Mouse (Mus musculus): ENCODE results near the gene Lin37.

Lin37 gene

GRCm38 (mm10) chr7:30586455-30587020, 26.9 kb upstream of the Lin37 start:
- DNase-seq (ENCODE audit: low read depth), result no peak

DNA sequence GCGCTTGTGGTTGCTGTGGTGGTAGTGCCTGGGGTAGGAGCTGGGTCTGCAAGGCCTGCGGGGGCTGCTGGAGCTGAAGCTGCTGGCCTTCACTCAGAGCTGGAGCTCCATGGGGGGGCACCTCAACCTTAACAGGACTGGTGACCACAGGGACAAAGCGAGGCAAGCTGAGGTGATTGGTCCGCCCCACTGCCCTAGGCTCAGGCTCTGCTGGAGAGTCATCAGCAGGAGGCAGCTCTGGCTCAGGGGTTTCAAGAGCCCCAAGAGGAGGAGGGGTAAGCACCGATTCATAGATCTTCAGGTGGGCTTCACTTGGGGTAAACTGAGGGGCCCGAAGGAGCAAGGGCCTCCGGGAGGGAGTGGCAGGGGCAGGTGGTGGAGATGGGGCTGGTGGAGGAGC, 25.5 kb upstream of the Lin37 start:
- DNase-seq (ENCODE audit: low read depth), result no peak

DNA sequence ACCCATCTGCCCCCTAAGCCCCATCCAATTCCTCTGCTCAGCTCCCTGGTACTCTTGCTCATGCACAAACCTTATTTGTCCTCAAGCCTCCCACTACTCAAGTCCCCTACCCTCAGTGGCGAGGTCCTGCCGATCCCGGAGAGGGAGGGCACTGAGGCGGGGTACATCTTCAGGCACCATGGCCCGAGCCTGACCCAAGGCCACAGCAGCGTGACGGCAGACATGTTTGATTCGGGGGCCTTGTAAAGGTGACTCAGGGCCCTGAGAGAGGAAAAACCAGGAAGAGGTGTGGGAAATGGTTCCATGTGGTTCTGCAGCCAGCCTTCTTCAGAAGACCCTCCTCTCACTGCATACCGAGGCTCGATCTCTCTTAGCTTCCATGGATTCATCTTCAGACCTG, 24.7 kb upstream of the Lin37 start:
- no peak for DNase-seq (ENCODE audit: low read depth)

- DNase-seq (ENCODE audit: low read depth), result no peak
Observed at GRCm38 (mm10) chr7:30581547-30581946, 21.9 kb upstream of the Lin37 start.

GRCm38 (mm10) chr7:30579950-30580349, 20.3 kb upstream of the Lin37 start:
- DNase-seq (ENCODE audit: low read depth), result no peak

GRCm38 (mm10) chr7:30572969-30573368, 13.3 kb upstream of the Lin37 start:
- no peak for DNase-seq (ENCODE audit: low read depth)

GRCm38 (mm10) chr7:30572389-30572788, 12.8 kb upstream of the Lin37 start:
- DNase-seq (ENCODE audit: low read depth), result no peak

DNA sequence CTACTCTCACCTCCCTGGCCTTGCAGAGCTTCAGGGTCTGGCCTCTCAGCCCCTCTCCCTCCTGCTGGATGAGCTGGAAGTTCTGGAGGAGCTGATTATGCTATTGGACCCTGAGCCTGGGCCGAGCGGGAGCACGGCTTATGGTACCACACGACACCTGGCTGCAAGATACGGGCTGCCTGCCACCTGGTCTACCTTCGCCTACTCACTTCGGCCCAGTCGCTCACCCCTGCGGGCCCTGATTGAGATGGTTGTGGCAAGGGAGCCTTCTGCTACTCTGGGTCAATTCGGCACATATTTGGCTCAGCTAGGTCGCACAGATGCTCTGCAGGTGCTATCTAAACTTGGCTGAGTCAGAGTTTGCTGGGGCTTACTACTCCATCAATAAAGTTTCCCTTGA, 7.9 kb upstream of the Lin37 start:
- no peak for DNase-seq (ENCODE audit: low read depth)

GRCm38 (mm10) chr7:30566033-30566432, 6.4 kb upstream of the Lin37 start:
- no peak for DNase-seq (ENCODE audit: low read depth)

GRCm38 (mm10) chr7:30564970-30565571, 5.4 kb upstream of the Lin37 start, which contains the start of gene Igflr1:
Gene Igflr1, plus strand, starts transcription at chr7:30565427.
- peak; percentile 76 for DNase-seq (ENCODE audit: low read depth)

- peak; percentile 93 for DNase-seq (ENCODE audit: low read depth)
Observed at GRCm38 (mm10) chr7:30563906-30564280, 4.3 kb upstream of the Lin37 start.

GRCm38 (mm10) chr7:30563117-30563905, 3.7 kb upstream of the Lin37 start, which contains the start of the genes U2af1l4, Gm49396 and Psenen:
Gene U2af1l4, plus strand, starts transcription at chr7:30563301.
Gene Gm49396, plus strand, starts transcription at chr7:30563344.
Gene Psenen, minus strand, starts transcription at chr7:30563627.
- peak; percentile 100 for DNase-seq (ENCODE audit: low read depth)

GRCm38 (mm10) chr7:30562526-30563116, 3.0 kb upstream of the Lin37 start:
- no peak for DNase-seq (ENCODE audit: low read depth)

- DNase-seq (ENCODE audit: low read depth), result no peak
Observed at GRCm38 (mm10) chr7:30560296-30560695, 658 bp upstream of the Lin37 start.

- DNase-seq (ENCODE audit: low read depth), result peak; percentile 53
Observed at GRCm38 (mm10) chr7:30558656-30559442, 789 bp downstream of the Lin37 start.

- DNase-seq (ENCODE audit: low read depth), result no peak
Observed at GRCm38 (mm10) chr7:30557901-30558514, 1.6 kb downstream of the Lin37 start.

DNA sequence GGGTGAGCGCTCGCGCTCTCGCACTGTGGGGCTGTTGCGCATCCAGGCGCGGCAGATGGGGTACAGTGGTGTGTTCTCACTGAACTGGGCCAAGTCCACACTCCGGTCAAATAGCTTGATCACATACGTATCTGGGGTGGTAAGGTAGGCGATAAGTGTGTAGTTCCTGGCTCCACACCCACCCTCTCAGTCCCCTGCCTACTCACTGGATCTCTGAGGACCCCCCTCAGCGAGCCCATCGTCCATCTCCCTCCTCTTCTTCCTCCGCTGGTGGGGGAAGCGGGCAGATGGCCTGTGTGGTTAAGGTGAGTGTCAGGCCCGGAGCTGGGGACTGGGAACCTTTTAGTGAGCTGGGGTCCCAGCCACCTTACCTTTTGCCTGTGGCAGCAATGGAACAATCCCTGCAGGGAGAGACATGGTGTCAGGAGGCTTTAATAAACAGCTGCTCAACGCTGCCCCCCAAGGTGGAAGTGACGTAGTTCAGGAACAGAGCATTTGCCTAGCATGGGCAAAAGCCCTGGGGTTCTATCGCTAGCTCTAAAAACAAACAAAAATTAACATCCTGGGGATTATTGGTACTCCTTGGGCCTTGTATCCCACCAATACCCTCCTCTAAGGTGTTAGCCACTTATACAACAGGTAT, 2.6 kb downstream of the Lin37 start:
- peak; percentile 59 for DNase-seq (ENCODE audit: low read depth)

DNA sequence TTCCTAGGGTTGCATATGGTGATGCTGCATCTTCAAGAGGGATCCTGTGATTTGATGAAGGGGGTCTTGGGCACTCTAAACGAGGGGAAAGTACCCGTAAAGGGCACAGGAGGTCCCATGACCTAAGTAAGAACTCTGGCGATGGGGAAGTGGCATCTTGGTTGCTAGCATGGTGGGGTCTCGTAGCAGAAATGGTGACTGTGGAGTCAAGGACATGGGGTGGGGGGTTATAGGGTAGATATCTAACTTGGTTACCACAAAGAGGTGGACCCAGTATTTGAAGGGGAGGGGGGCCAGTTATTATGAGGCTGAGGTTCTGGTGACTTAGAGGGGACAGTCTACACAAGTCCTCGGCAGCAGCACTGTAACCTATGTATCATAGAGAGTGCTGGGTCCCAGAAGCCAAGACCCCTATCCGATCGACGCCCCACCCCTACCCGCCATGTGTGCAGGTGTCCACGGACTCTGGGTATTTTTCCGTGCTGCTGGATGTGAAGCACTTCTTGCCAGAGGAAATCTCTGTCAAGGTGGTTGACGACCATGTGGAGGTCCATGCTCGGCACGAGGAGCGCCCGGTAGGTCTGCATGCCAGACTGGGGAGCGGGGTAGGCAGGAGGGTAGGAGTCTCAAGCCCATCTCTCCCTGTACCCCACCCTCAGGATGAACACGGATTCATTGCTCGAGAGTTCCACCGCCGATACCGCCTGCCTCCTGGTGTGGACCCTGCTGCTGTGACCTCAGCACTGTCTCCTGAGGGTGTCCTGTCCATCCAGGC, 5.6 kb downstream of the Lin37 start:
- DNase-seq (ENCODE audit: low read depth), result no peak

DNA sequence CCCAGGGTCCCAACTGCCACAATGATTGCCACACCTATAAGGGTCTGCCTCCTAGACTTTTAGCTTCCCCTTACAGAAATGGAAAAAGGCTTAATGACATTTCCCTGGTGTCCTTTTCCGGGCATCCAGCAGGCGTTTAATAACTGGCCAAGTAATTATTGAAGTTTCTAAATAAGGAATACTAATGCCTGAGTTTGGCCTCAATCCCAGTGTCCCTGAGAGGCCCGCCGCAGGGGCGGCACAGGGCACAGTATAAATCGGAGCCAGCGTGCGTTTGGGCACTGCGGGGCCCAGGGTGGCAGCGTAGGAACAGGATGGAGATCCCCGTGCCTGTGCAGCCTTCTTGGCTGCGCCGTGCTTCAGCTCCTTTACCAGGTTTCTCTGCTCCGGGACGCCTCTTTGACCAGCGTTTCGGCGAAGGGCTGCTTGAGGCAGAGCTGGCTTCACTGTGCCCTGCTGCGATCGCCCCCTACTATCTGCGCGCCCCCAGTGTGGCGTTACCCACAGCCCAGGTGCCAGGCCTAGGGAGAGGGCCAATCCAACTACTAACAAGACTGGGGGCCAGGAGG, 6.5 kb downstream of the Lin37 start:
- DNase-seq (ENCODE audit: low read depth), result peak; percentile 60
